Mouse (Mus musculus) layer of hippocampus, adult 2 months (tissue): ENCODE measurements around the gene Ilf3. TPM values are rescaled to one million over a fixed set of nuclear protein-coding genes. Genes with fewer than 3 reads are reported as not detected.
A peak's percentile ranks its signal among the peaks of the same experiment; 100 is the strongest.

ENCODE experiments used
- DNase-seq, 2 experiments: peaks; one replicate each; pipeline ENCODE4 v3.0.0; 2022; ENCODE audit warnings: low spot score in 2 of 2
- H3K27ac ChIP-seq: fragments of 200-600 bp; 2 replicates; pipeline ENCODE4 v1.8.1; 2022
- H3K4me3 ChIP-seq: fragments of 200-600 bp; 2 replicates; pipeline ENCODE4 v1.8.1; 2022; ENCODE audit warnings: mild to moderate bottlenecking
- CTCF ChIP-seq: fragments of 200-600 bp; conservative IDR thresholded peaks from 2 replicates; pipeline ENCODE4 v1.8.1; 2022; ENCODE audit warnings: antibody characterized with exemption, mild to moderate bottlenecking, moderate library complexity
- total RNA-seq, 2 experiments: library from RNA; stranded (reverse); gene quantifications; 2 replicates each; pipeline ENCODE4 v1.2.3; 2021

Gene Ilf3
- total RNA-seq, 2 experiments from 2014 or later: 106 to 108 TPM

DNA sequence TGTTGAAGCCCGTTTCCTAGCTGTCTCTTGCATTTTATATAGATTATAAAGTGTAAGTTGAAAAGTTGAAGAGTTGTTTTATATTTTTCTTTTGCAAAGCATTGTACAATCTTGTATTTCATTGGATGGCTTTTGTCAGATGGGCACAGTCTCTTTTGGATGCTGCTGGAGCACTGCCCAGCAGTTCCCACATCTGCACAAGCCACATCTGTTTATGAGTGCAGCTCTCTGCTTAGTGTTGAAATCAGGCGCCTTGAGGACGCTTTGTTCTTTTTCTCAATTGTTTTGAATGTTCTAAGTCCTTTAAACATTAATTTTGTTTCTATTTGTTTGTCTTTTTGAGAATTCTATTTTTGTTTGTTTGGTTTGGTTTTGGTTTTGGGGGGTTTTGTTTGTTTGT lies 70.5 kb downstream of the Ilf3 start:
- Histone ChIP-seq H3K27ac (peak overlapping the region; percentile 83), H3K4me3 (no peak overlapping the region)
- no peak for DNase-seq
- no peak for TF ChIP-seq CTCF

DNA sequence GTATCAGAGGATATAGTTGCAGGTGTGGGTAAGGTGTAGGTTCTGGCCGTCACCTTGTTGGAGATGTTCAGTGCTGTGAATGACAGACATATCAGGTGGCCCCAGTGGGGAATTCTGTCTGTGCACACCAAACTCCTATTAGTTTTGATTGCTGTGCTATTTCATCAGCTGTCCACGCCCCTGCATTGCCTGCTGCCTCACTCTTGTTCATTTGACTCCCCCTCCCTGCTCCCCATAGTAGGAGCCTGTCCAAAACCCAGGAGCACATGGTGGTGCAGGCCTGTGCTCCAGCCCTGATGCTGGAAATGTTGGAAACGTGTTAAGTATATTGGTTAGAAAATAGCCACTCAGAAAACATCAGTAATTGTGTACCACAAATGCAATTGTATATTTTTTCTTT lies 71.8 kb downstream of the Ilf3 start:
- H3K4me3 ChIP-seq: no peak overlapping the region
- 0 out of 2 replicates have a peak, but pooled peaks have one; percentile 7 for TF ChIP-seq CTCF
- DNase-seq: peak; percentile 50 to 60
- peak overlapping the region; percentile 83 for H3K27ac ChIP-seq

DNA sequence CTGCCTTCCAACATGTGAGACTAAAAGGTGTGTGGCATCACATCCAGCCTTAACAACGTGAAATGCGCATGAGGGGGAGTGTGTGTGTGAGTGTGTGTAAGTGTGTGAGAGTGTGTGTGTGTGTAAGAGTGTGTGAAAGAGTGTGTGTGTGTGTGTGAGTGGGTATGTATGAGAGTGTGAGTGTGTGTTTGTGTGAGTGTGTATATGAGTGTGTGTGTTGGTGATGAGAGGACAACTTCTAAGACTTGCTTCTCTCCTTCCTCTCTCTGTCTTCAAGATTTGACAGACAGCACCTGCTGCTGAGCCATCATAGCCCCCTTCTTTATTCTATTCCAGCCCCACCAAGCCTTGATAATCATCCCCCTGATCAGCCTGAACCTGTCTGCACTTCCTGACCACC lies 72.2 kb downstream of the Ilf3 start:
- no peak for DNase-seq
- Histone ChIP-seq H3K4me3 (no peak overlapping the region), H3K27ac (peak overlapping the region; percentile 83; the same call in 1 of the 2 replicates)
- no peak for TF ChIP-seq CTCF

DNA sequence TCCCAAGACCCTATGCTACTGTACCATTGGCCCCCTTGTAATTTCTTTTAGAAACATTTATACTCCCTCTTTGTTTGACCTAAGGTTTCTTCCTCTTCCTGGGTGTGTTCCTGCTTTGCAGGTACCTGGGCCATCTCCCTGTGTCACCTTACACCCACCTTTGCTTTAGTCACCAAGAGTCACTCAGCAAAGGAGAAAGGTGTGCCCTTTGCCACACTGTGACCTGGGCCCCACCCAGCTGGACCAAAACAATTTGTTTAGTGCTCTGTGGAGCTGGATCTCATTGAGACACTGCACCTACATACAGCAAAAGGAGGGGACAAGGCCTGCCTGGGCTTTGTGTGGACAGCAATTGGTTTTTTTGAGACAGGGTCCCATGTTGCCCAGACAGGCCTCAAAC lies 72.7 kb downstream of the Ilf3 start:
- no peak for TF ChIP-seq CTCF
- Histone ChIP-seq H3K27ac (peak overlapping the region; percentile 48; the same call in 1 of the 2 replicates), H3K4me3 (no peak overlapping the region)
- DNase-seq: no peak

DNA sequence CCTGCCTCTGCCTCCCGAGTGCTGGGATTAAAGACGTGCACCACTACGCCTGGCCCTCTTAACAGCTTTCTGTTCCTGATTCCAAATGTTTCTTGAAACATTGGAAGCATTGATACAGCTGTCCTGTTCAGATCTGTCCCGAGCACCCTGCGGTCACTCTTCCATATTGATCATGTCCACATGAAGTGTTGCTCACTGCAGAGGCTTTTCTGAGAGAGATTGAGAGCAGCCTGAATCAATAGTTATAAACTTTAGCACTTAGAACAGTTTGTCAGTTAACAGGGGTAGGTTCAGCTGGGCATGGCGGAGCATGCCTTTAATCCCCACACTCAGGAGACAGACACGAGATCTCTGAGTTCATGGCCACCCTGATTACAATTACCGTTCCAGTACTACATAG lies 76.2 kb downstream of the Ilf3 start:
- no peak overlapping the region for H3K4me3 ChIP-seq
- TF ChIP-seq CTCF: no peak
- DNase-seq: no peak
- H3K27ac ChIP-seq: no peak overlapping the region

DNA sequence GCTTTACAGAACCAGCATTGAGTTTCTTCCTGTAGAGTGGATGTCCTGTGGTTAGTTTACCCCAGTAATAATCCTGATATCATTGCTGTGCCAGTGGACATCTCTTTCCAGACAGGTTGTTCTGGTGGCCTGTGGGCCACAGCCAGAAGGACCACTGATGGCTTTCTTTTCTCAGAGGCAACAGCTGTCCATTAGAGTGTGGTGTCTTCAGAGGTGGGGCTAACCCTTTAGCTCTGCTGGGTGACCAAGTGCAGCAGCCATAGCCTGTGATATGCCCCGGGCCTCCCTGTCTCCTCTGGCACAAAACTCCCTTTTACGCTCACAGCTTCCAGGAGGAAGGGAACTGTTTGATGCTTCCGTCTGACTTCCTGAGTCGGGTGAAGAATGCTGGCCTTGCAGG lies 76.9 kb downstream of the Ilf3 start:
- TF ChIP-seq CTCF: no peak
- H3K27ac ChIP-seq: no peak overlapping the region
- H3K4me3 ChIP-seq: no peak overlapping the region
- no peak for DNase-seq

DNA sequence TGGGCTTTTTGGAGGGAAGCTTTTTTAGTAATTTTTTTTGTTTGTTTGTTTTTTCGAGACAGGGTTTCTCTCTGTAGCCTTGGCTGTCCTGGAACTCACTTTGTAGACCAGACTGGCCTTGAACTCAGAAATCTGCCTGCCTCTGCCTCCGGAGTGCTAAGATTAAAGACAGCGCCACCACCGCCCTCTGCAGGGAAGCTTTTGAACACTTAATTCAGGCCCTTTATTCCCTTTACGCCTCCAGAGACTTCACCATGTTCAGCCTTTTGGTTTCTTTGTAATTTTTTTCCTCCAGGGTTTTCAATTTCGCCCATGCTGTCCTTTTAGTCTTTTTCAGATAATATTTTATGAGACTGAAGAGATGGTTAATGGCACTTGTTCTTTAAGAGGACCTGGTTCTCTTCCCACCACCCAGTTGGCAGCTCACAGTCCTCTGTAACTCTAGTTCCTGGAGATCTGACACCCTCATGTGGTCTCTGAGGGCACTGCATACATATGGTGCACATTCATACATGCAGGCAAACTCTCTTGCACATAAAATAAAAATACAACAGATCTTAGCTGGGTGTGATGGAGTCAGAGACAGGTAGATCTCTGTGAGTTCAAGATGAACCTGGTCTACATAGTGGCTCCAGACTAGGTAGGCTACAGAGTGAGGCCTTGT lies 77.5 kb downstream of the Ilf3 start:
- H3K4me3 ChIP-seq: no peak overlapping the region
- no peak for DNase-seq
- no peak overlapping the region for H3K27ac ChIP-seq
- peak; percentile 35 for TF ChIP-seq CTCF

DNA sequence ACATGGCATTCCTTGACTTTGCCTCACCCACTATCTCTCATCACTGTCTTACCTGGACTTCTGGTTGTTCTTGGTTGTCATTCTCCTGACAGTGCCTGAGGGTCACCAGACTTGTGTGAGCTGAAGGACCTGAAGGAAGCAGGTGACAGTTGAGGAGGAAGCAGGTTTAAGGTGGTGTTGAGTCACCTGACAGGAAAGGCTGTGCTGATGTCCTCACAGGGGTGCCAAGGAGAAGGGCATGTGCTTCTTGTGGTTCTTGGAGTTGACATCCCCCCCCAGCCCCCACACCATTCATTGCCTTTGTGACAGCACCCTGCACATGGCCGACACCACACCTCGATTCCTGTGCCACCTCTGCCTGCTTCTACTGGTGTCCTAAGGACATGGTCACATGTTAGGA lies 80.1 kb downstream of the Ilf3 start:
- no peak for TF ChIP-seq CTCF
- H3K4me3 ChIP-seq: no peak overlapping the region
- DNase-seq: no peak
- H3K27ac ChIP-seq: no peak overlapping the region

DNA sequence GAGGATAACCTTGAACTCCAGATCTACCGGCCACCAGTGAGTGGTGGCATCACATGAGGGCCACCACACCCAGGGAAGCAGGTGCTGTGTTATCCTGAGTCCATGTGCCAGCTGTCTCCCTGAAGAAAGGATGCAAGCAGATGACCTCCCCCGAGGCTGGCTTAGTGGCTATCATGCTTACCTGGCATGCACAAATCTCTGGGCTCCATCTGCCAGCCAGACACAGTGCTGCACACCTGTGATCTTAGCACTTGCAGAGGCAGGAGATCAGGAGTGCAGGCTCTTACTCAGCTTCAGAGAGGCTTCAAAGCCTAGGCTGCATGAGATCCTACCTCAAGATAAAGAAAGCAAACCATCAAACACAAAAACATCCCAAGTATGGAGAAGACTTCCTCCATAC lies 82.0 kb downstream of the Ilf3 start:
- no peak for DNase-seq
- Histone ChIP-seq H3K4me3 (no peak overlapping the region), H3K27ac (peak overlapping the region; percentile 9; the same call in 1 of the 2 replicates)
- TF ChIP-seq CTCF: no peak

DNA sequence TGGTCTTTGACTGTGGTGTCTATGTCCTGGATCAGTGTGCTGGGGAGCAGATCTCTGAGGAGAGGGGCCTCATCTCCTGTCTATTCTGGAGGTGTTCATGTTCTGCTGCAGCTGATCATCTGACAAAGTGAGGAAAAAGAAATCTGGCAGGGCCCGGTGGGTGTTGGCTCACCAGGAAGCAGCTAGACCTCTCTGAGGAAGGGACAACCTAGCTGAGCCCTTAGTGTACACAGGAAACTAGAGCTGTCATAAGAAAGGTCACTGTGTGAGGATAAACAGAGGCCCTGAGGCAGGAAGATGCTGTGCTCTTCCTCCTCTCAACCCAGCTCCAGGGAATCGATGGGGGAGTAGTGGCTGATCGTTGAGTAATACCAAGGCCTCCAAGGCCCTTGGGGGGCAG lies 82.6 kb downstream of the Ilf3 start:
- no peak for TF ChIP-seq CTCF
- H3K27ac ChIP-seq: peak overlapping the region; percentile 9
- no peak overlapping the region for H3K4me3 ChIP-seq
- DNase-seq: no peak

DNA sequence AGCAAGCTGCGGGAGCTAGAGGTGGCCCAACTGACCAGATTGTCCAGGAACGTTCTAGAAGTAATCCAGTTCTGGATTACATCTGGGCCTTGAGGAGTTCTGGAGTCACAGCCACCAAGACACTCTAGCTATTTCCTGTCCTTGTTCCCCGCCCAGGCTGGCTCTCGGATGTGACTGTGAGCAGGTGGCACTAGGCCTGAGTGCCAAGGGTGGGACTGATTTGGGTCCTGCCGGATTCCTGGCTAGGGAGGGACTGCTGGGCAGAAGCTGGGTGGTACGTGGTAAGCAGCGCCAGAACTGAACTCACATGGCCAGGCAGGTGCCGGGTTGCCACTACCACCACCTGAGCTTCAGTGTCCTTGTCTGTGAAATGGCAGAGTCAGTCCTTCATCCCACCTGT lies 83.7 kb downstream of the Ilf3 start:
- Histone ChIP-seq H3K27ac (peak overlapping the region; percentile 83), H3K4me3 (no peak overlapping the region)
- no peak for DNase-seq
- no peak for TF ChIP-seq CTCF

DNA sequence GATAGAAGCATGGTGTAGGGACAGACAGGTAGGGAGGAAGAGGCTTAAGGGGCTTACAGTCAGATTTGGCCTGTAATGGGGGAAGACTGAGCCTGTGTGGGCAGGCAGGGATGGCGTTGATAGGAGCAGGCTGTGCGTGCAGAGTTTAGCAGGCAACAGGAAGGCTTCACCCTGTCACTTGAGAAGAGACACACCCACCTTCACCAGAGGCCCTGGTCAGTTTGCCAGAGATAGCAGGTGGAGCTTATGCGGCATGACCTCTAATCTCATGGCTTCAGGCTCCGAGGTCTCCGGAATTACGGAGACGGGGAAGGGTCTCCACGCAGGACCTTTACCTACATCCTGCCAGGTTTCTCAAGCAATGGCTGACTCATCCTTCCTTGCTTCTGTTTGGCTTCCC lies 84.2 kb downstream of the Ilf3 start:
- peak overlapping the region; percentile 83 for H3K27ac ChIP-seq
- TF ChIP-seq CTCF: no peak
- H3K4me3 ChIP-seq: no peak overlapping the region
- DNase-seq: no peak

DNA sequence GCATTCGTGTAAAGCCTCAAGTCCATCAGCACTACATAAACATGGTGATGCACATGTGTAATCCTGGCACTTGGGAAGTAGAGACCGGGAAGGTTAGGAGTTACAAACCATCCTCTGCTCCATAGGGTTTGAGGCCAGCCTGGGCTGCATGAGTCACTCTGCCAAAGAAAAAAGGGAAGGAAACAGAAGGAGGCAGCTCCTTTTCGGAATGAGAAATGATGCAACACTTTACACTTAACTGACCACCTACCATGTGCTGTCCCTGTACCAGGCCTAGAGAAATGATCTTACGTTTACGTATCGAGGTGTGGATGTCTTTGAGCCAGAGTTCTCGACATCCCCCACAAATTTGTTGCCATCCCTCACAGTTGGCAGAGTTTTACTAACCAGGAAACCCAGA lies 85.3 kb downstream of the Ilf3 start:
- no peak for TF ChIP-seq CTCF
- Histone ChIP-seq H3K27ac (peak overlapping the region; percentile 83), H3K4me3 (no peak overlapping the region)
- no peak for DNase-seq

DNA sequence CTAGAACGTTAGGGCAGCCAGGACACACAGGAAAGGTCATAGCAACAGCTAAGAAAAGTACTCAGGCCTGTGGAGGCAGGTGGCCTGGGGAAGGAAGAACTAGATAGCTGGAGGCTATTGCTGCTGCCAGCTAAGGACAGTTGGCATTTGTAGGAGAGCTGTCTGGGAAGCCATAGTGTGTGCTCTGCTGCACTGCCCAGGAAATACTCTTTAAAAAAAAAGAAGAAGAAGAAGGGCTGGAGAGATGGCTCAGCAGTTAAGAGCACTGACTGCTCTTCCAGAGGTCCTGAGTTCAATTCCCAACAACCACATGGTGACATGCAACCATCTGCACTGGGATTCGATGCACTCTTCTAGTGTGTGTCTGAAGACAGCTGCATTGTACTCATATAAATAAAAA lies 85.8 kb downstream of the Ilf3 start:
- DNase-seq: no peak

More for the DNA sequence above, 85.8 kb downstream of the Ilf3 start:
- Histone ChIP-seq H3K4me3 (no peak overlapping the region), H3K27ac (peak overlapping the region; percentile 83)
- TF ChIP-seq CTCF: no peak
